Mouse (Mus musculus): ENCODE results near the gene Cited4.

Gene Cited4

DNA sequence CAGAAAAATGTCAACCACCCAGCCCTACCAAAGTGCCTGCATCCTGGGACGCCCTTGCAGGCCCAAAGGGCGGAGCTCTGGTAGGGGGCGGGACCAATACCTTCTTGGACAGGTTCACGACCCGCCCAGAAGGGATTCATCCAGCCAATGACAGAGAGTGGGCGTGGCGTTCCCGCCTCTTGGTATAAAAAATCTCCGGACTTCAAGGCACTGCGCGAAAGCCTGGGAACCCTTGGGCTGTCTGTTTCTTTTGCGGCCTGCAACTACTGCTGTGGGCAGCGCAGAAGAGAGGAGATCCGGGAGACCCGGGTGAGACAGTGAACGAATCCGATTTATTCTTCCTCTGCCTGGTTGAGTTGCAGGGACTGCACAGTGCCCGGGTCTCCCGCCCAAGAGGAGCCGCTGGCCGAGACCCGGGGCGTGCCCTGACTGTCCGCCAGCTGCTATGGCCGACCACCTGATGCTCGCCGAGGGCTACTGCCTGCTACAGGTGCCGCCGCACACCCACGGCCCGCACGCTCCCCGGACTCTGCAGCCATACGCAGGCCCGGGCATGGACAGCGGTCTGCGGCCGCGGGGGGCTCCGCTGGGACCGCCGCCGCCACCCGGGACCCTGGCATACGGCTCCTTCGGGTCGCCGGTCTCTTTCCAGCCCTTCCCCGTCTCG is at the start of gene Cited4:
Gene Cited4, plus strand, starts transcription at position 215 of the 667 bp plus-strand sequence.
- DNase-seq (ENCODE audit: low spot score in 2 of 2) = peak; percentile 77 to 84

DNA sequence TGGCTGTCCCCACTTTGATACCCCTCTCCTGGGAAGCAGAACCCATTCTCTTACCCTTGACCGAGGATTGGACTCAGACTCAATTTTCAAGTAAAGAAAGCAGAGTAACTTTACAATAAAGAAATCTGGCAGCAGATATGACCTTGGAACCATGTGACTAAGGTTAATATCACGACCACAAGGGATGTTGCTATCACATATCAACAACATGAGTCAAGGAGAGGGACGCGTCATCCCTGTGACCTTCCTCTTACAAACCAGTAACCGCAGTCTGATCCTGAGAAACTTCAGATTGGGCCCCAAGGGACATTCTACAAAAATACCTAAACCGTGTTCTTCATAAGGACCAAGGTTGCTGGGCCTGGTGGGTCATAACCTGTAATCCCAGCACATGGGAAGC is 38.6 kb upstream of the Cited4 start:
- no peak for DNase-seq (ENCODE audit: low spot score in 2 of 2)

DNA sequence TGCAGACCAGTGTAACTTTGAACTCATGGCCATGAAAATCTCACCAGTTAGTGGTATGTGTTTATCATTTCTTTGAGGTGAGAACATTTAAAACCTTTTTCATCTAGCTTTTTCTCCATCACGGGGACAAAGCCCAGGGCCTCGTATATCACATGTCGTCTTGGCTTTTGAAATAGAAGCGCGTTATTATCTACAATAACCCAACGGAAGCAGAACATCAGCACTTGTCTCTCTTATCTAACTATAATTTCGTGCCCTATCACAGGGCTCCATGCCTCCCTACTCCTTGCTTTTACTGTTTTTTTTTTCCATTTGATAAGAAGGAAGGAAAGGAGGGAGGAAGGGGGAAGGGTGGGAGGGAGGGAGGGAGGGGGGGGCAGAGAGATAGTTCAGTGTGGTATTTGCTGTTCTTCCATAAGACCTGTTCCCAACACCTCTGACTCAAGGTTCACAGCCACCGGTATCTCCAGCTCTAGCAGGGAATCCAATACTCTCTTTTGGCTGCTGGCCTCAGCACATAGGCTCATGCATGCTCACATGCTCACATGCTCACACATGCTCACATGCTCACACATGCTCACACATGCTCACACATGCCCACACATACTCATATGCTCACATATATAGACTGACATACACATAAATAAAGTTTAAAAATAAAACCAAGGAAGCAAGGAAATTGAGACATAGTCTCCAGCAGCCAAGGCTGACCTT is 36.0 kb upstream of the Cited4 start:
- no peak for DNase-seq (ENCODE audit: low spot score in 2 of 2)

DNA sequence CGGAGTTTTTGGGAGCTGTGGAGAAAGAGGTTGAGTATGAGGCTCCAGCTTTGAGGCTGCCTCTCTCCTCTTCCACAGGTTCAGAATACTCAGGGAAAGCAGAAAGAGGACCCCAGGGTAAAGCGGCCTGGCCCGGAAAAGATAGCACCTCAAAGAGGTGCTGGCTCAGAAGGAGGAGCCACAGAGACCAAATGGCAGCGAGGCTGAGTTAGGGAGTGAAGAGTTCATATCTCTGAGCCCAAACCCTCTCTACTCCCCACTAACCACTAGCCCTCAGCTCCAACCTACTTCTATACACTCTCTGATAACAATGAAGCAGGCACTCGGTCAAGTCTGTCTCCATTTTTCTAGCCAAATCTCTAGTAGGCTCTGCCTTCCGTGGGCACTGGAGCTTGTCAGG is 34.5 kb upstream of the Cited4 start:
- no peak for DNase-seq (ENCODE audit: low spot score in 2 of 2)

DNA sequence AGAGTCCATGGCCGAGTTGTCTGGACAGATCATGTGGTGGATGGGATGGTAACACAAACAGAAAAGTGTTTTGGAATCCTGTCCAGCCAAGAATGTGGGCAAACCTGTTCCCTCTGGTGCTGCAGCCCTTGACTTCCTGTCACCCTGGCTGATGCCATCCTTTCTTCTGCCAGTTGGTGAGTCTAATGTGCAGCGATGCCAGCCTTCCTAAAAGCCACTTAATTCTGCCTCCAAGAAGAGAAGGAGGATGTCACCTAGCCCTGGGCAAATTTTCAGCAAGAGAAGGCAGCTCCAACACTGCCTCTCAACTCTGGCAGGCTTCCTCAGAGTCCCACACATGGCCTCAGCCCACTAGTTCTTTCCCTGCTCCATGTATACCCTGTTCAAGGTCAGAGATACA is 31.0 kb upstream of the Cited4 start:
- DNase-seq (ENCODE audit: low spot score in 2 of 2) = no peak

DNA sequence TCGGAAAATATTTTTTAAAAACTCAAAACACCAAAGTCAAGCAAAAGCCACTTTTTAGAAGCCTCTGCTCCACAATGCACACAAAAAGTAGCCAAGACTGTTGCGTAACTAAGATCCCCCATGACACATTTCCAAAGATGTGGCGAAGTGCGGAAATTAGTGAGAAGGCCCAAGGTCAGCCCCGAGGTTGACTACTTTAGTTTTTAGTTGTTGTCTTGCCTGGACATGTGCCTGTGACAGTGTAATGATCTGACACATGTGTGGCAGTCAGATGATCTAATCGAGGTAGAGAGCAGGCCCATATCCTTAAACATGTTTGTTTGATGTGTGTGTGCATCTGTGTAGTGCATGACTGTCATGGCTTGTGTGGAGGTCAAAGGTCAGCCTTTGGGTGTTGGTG is 24.4 kb upstream of the Cited4 start:
- no peak for DNase-seq (ENCODE audit: low spot score in 2 of 2)

GRCm38 (mm10) chr4:120643899-120644298 is 22.5 kb upstream of the Cited4 start:
- no peak for DNase-seq (ENCODE audit: low spot score in 2 of 2)

DNA sequence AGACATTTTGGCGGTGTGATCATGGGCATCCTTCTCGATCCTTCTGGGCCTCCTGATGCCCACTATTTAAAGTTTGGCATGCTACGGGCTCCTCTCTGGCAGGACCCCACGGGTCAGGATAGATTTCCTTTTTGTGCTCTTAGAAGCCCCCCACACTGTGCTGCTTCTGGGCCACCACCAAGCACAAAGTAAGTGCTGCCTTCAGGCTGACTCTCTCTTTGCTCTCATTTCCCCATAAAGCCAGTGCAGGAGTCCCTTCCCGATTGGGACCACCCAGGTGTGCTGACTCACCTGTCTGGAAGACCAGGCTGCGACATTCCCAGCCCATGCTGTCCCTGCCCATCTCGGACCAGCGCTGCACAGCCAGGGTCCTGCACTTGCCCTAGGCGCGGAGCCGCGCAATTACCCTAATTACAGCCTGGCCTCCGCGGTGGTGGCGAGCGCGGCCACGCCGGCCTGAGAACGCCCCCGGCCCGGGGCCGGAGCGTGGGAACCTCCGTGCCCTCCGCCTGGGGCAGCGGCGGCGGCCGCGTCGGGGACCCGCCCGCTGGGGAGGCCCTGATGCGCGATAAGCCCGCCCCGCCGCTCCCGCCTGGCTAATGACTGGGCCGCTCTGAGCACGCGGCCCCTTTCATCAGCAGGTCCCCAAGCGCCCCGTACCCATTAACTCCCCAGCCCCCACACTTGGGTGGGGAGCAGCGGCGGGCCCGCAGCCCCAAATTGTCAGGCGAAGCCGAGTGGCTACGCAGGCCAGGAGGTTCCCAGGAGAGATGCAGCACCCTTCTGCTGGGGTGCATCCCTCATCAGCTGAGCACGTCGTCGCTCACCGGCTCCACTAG is 16.8 kb upstream of the Cited4 start:
- DNase-seq (ENCODE audit: low spot score in 2 of 2) = peak; percentile 32 to 48

- no peak for DNase-seq (ENCODE audit: low spot score in 2 of 2)
Measured at GRCm38 (mm10) chr4:120650208-120650592, 16.2 kb upstream of the Cited4 start.

GRCm38 (mm10) chr4:120655898-120656297 is 10.5 kb upstream of the Cited4 start:
- no peak for DNase-seq (ENCODE audit: low spot score in 2 of 2)

DNA sequence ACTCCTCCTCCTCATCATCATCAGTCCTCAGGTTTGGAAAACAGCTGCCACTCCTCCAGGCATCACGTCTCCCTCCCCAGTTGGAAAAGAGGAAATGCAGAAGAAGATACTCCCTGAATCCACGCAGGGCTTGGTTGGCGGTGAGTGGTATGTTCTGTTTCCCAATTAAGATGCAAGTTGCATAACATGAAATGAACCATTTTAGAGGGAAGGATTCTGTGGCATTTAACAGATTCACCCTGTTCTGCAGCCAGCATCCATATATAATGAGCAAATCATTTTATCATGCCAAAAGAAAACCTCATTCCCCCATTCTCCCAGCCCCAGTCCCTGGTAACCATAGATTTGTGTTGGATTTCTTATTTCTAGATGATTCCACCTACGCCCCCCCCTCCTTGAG is 5.9 kb upstream of the Cited4 start:
- DNase-seq (ENCODE audit: low spot score in 2 of 2) = peak; percentile 43 to 72

GRCm38 (mm10) chr4:120664601-120665000 is 1.8 kb upstream of the Cited4 start:
- no peak for DNase-seq (ENCODE audit: low spot score in 2 of 2)

- no peak for DNase-seq (ENCODE audit: low spot score in 2 of 2)
Measured at GRCm38 (mm10) chr4:120665144-120665700, 1.1 kb upstream of the Cited4 start.

DNA sequence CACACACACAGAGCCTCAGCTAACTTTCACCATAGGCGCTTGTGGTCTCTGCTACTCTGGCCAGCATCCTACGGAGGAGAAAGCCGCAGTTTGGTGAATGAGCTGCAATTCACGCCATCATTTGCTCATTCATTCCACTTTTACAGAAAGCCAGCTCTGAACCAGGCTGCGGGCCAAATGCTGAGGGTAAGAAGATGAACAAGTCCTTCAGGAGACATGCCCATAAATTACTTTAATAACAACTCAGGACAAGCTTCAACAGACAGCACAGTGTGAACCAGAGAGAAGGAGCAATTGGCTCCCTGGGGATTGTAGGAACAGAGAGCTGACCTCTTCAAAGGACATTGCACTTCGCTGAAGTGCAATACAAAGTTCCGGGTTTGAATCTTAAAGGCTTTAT is 590 bp upstream of the Cited4 start:
- peak in 1 of 2 experiments; percentile 28 for DNase-seq (ENCODE audit: low spot score in 2 of 2)

DNA sequence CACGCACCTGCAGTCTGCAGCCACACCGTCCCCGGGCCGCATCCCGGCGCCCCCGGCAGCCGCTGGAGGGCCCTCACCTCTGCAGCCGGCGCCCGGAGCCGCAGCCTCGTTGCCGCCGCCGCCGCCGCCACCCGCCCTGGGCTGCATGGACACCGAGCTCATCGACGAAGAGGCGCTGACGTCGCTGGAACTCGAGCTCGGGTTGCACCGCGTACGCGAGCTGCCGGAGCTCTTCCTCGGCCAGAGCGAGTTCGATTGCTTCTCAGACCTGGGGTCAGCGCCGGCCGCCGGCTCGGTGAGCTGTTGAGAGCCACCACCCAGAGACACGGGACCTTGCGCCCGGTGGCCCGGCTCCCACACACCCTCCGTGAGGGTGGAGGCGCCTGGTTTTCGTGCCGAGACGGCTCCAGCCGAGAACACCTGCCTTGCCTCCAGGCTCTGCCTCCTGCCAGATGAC is 701 bp downstream of the Cited4 start:
- peak; percentile 13 to 27 for DNase-seq (ENCODE audit: low spot score in 2 of 2)

DNA sequence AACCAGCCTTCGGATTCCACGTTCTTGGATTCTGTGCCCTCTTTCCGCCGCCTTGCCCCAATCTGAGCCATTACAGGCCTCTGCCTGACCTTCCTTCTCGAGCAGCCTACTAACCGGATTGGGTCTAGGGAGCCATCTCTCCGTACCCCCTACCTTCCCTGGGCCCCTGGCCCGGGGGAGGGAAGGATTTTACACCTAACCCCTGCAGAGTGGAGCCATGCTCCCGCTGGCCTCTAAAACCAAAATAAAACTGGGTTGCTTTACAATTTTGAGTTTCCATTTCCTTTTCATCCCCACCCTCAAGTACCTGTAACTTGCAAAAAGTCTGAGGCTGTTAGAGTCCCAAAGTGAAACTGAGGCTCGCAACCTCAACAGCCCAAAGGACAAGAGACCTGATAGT is 1.2 kb downstream of the Cited4 start:
- no peak for DNase-seq (ENCODE audit: low spot score in 2 of 2)

DNA sequence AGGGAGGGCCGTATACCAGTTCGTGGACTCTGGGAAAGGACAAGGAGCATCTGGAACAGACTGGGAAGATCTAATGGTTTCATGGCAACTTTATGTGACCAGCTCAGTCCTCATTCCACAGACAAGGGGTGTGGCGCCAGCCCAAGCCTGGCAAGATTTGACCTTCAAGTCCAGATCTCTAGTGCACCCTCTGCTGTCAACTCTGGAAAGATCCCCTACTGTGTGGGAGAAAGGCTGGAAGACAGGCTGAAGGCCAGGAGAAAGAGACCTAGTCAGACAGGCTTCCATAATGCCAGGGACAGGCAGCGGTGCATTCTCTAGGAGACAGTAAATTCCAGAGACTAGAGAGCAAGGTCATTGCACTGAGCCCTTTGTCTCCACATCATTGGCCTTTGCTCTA is 2.2 kb downstream of the Cited4 start:
- no peak for DNase-seq (ENCODE audit: low spot score in 2 of 2)

DNA sequence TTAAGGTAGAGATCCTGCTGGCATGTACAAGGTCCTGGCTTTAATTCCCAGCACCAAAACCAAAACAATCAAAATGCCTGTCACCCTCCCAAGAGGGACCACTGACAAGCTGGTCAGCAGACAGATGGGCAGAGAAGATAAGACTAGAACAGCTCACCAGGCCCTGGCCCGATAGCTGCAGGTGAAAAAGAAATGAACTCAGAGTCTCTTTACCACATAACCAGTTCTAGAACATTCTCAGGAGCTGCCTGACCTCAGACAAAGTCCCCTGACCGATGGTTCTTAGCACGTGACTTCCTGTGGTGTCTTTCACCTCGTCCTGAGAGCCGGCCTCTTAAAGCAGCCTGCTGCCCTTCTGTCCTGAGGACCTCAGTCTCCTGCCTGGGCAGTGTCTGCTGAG is 3.2 kb downstream of the Cited4 start:
- DNase-seq (ENCODE audit: low spot score in 2 of 2) = no peak

DNA sequence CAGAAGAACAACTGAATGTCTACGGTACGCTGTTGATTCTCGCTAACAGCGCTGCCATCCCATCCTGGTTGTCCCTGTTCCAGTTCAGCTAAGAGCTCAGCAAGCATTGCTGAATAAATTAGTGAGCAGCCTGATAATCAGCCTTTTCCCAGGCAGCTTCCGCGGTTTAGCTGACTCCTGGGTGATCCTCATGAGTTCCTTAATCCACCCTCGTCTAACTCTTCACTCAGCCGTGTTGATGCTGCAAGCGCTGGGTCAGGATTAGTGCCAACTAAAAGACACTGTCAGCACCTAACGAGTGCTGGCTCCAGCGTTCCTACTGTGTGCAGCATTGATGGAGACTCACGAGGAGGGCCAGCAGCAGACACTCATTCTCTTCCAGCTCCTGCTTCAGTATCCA is 4.7 kb downstream of the Cited4 start:
- DNase-seq (ENCODE audit: low spot score in 2 of 2) = no peak

- no peak for DNase-seq (ENCODE audit: low spot score in 2 of 2)
Measured at GRCm38 (mm10) chr4:120673606-120674005, 7.2 kb downstream of the Cited4 start.

DNA sequence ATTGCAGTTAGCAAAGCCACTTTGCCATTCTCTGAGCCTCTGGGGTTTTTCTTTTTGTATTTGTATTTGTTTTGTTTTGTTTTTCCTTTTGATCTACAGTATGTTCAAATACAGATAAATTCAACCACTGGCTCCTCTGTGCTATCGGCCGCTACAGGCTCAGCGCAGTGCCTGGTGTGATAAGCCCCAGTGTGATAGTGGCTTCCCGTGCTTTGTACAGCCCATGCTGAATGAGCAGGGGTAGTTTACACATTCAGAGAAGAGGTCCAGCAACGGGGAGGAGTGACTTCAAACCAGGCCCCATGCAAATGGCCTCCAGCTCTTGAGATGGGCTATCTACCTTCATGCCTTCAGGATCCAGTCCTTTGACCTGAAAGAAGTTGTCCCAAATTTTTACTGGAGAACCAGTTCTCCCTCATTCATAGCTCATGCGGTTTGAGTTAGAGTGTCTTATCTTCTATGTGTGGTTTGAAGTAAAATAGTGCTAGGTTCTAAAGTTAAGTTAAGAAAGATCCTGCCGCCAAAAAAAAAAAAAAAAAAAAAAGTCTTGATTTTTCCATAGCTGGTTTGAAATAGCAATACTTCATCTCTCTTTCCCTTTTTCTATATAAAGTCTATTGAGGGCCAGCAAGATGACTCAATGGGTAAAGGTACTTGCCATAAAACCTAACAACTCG is 8.5 kb downstream of the Cited4 start:
- DNase-seq (ENCODE audit: low spot score in 2 of 2) = no peak

- DNase-seq (ENCODE audit: low spot score in 2 of 2) = no peak
Measured at GRCm38 (mm10) chr4:120675640-120676039, 9.3 kb downstream of the Cited4 start.
